Mouse (Mus musculus): Measurements from ENCODE around the gene Gpm6a. TPM values are rescaled to one million over a fixed set of nuclear protein-coding genes. Genes with fewer than 3 reads are reported as not detected.
"Not testable (repeated sequence)": the region's sequence is repeated elsewhere in the genome, so short reads cannot be mapped to it uniquely, and the experiment has no call there.

Gene Gpm6a
- total and polyA plus RNA-seq, 3 experiments: not detected

DNA sequence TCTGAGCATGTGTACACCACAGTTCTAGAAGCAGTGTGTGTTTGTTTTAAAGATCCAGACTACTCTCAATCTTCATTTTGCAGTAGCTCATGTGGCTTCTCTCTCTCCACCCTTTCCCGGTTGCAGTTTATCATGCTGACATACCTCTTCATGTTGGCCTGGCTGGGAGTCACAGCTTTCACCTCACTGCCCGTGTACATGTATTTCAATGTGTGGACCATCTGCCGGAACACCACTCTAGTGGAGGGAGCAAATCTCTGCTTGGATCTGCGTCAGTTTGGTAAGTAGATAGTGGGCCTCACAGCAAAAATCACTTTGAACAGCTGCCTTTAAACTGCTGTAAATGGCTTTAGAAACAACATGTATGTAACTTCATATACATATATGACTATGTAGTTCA, 95.3 kb downstream of the Gpm6a start:
- H3K9ac ChIP-seq (ENCODE audit: control insufficient read depth, low read depth, low read length, poor library complexity, severe bottlenecking): no peak overlapping the region
- TF ChIP-seq MAFK (IDR thresholded peaks at IDR 0.05; ENCODE audit: borderline replicate concordance, low read depth, low read length) (no peak), UBTF (IDR thresholded peaks at IDR 0.05; ENCODE audit: borderline replicate concordance, insufficient read depth, low read depth, low read length) (no peak), NELFE (IDR thresholded peaks at IDR 0.05; ENCODE audit: low read depth, low read length) (no peak), ZKSCAN1 (IDR thresholded peaks at IDR 0.05; ENCODE audit: low read depth, low read length) (no peak), GABPA (IDR thresholded peaks at IDR 0.05; ENCODE audit: low read depth, low read length) (no peak), TBP (IDR thresholded peaks at IDR 0.05; ENCODE audit: low read depth, low read length) (no peak), GATA1 (IDR thresholded peaks at IDR 0.05; ENCODE audit: low read depth, low read length) (no peak), USF1 (IDR thresholded peaks at IDR 0.05; ENCODE audit: low read depth, low read length) (no peak), RAD21 (IDR thresholded peaks at IDR 0.05; ENCODE audit: low read depth, low read length) (no peak), BHLHE40 (IDR thresholded peaks at IDR 0.05; ENCODE audit: borderline replicate concordance, low read depth, low read length) (no peak), MAZ (IDR thresholded peaks at IDR 0.05; ENCODE audit: low read depth, low read length) (no peak), ZC3H11A (IDR thresholded peaks at IDR 0.05; ENCODE audit: low read depth, low read length) (no peak), EP300 (IDR thresholded peaks at IDR 0.05; ENCODE audit: low read depth in 1 of 2, low read length in 2 of 2) (no peak), POLR2A (IDR thresholded peaks at IDR 0.05; ENCODE audit: control insufficient read depth in 1 of 2, insufficient read depth in 1 of 2, low read depth in 1 of 2, low read length in 2 of 2, poor library complexity in 1 of 2) (no peak), KAT2A (conservative IDR thresholded peaks at IDR 0.05; ENCODE audit: low read depth, low read length) (no peak)
- H3K9me3 ChIP-seq (replicated peaks; ENCODE audit: insufficient read depth, low read length): no peaks in the 10 kb centered on the region
- H3K4me1 ChIP-seq (ENCODE audit: control insufficient read depth in 1 of 2, insufficient read depth in 2 of 2, low read length in 2 of 2): no peaks in the 10 kb centered on the region
- DNase-seq (ENCODE audit: low read depth, low spot score): no peak
- H3K36me3 ChIP-seq (ENCODE audit: control insufficient read depth in 1 of 2, insufficient read depth in 2 of 2, low read length in 2 of 2): no peaks in the 10 kb centered on the region
- no peaks in the 10 kb centered on the region for H3K79me2 ChIP-seq (ENCODE audit: control insufficient read depth, insufficient read depth, low read length, poor library complexity)
- no peak overlapping the region for H3K27ac ChIP-seq (ENCODE audit: control insufficient read depth, low read depth, low read length)
- no peak overlapping the region for H3K4me3 ChIP-seq (ENCODE audit: control insufficient read depth in 1 of 2, insufficient read depth in 1 of 2, low read depth in 2 of 2, low read length in 2 of 2)
- H3K27me3 ChIP-seq (ENCODE audit: control insufficient read depth in 1 of 2, insufficient read depth in 2 of 2, low read length in 2 of 2): no peaks in the 10 kb centered on the region

DNA sequence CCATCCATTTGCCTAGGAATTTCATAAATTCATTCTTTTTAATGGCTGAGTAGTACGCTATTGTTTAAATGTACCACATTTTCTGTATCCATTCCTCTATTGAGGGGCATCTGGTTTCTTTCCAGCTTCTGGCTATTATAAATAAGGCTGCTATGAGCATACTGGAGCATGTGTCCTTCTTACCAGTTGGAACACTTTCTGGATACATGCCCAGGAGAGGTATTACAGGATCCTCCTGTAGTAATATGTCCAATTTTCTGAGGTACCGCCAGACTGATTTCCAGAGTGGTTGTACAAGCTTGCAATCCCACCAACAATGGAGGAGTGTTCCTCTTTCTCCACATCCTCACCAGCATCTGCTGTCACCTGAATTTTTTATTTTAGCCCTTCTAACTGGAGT, 114.2 kb downstream of the Gpm6a start:
- not testable (repeated sequence) for DNase-seq (ENCODE audit: low read depth, low spot score); H3K4me1 ChIP-seq (ENCODE audit: control insufficient read depth in 1 of 2, insufficient read depth in 2 of 2, low read length in 2 of 2); H3K9me3 ChIP-seq (replicated peaks; ENCODE audit: insufficient read depth, low read length); H3K9ac ChIP-seq (ENCODE audit: control insufficient read depth, low read depth, low read length, poor library complexity, severe bottlenecking); H3K36me3 ChIP-seq (ENCODE audit: control insufficient read depth in 1 of 2, insufficient read depth in 2 of 2, low read length in 2 of 2); H3K27me3 ChIP-seq (ENCODE audit: control insufficient read depth in 1 of 2, insufficient read depth in 2 of 2, low read length in 2 of 2); H3K27ac ChIP-seq (ENCODE audit: control insufficient read depth, low read depth, low read length); H3K4me3 ChIP-seq (ENCODE audit: control insufficient read depth in 1 of 2, insufficient read depth in 1 of 2, low read depth in 2 of 2, low read length in 2 of 2); H3K79me2 ChIP-seq (ENCODE audit: control insufficient read depth, insufficient read depth, low read length, poor library complexity)

DNA sequence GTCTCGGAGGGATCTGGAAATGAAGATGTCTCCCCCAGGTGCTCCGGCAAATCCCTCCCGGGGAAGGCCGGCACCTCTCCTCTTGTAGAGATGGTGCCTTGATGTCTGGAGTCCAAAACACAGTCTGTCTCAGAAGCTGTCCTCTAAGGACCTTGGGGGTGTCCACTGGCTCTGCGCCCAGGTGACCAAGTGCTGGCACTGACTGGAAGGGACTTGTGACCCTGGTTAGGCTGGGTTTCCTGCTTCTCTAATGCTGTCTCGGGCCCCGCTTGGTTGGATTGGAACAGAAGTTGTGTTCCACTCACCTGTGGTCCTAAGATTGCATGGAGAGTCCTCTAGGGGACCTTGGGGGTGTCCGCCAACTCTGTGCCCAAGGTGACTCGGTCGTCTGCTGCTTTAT, 118.8 kb downstream of the Gpm6a start:
- no peak for TF ChIP-seq ETS1 (IDR thresholded peaks at IDR 0.05; ENCODE audit: low read depth, low read length)
- TF ChIP-seq CHD2 (IDR thresholded peaks at IDR 0.05; ENCODE audit: low read length): no peak
- no peak for TF ChIP-seq ZKSCAN1 (IDR thresholded peaks at IDR 0.05; ENCODE audit: low read depth, low read length)
- no peak for TF ChIP-seq MAFK (IDR thresholded peaks at IDR 0.05; ENCODE audit: borderline replicate concordance, low read depth, low read length)
- no peak for TF ChIP-seq CTCF (IDR thresholded peaks at IDR 0.05 in 2 of 3, conservative IDR thresholded peaks at IDR 0.05 in 1 of 3; ENCODE audit: control insufficient read depth in 1 of 3, insufficient read depth in 1 of 3, low read depth in 2 of 3, low read length in 3 of 3, poor library complexity in 1 of 3, severe bottlenecking in 1 of 3)
- TF ChIP-seq ZMIZ1 (IDR thresholded peaks at IDR 0.05; ENCODE audit: low read depth, low read length): no peak
- TF ChIP-seq POLR2AphosphoS5 (IDR thresholded peaks at IDR 0.05; ENCODE audit: borderline replicate concordance, low read depth, low read length): no peak
- TF ChIP-seq KAT2A (conservative IDR thresholded peaks at IDR 0.05; ENCODE audit: low read depth, low read length): no peak
- TF ChIP-seq ZNF384 (IDR thresholded peaks at IDR 0.05; ENCODE audit: low read depth, low read length): no peak
- no peak for TF ChIP-seq CHD1 (IDR thresholded peaks at IDR 0.05; ENCODE audit: low read depth, low read length)
- H3K36me3 ChIP-seq (ENCODE audit: control insufficient read depth in 1 of 2, insufficient read depth in 2 of 2, low read length in 2 of 2): no peaks in the 10 kb centered on the region
- H3K9me3 ChIP-seq (replicated peaks; ENCODE audit: insufficient read depth, low read length): no peaks in the 10 kb centered on the region
- H3K4me3 ChIP-seq (ENCODE audit: control insufficient read depth in 1 of 2, insufficient read depth in 1 of 2, low read depth in 2 of 2, low read length in 2 of 2): no peak overlapping the region
- H3K79me2 ChIP-seq (ENCODE audit: control insufficient read depth, insufficient read depth, low read length, poor library complexity): no peaks in the 10 kb centered on the region
- no peak overlapping the region for H3K27ac ChIP-seq (ENCODE audit: control insufficient read depth, low read depth, low read length)
- DNase-seq (ENCODE audit: low read depth, low spot score): no peak
- no peak overlapping the region for H3K9ac ChIP-seq (ENCODE audit: control insufficient read depth, low read depth, low read length, poor library complexity, severe bottlenecking)
- H3K4me1 ChIP-seq (ENCODE audit: control insufficient read depth in 1 of 2, insufficient read depth in 2 of 2, low read length in 2 of 2): no peaks in the 10 kb centered on the region
- H3K27me3 ChIP-seq (ENCODE audit: control insufficient read depth in 1 of 2, insufficient read depth in 2 of 2, low read length in 2 of 2): no peaks in the 10 kb centered on the region

All from MEL (cell line).